Mouse (Mus musculus) forebrain, embryonic 10.5 days (tissue): ENCODE results near the gene Pla2g2c. TPM values are rescaled to one million over a fixed set of nuclear protein-coding genes. Genes with fewer than 3 reads are reported as not detected.

ENCODE experiments used
- DNase-seq: peaks from one replicate; pipeline ENCODE4 v3.0.0-alpha.2; 2017; ENCODE audit warnings: low spot score; ENCODE audit errors: extremely low spot score
- H3K27ac ChIP-seq: fragments of 300-500 bp; sonication (generic); 2 replicates; pipeline ENCODE4 v1.5.1; 2016; ENCODE audit warnings: mild to moderate bottlenecking
- H3K27me3 ChIP-seq: fragments of 300-500 bp; sonication (generic); 2 replicates; pipeline ENCODE4 v1.6.1; 2016; ENCODE audit warnings: mild to moderate bottlenecking; ENCODE audit not compliant: poor library complexity, severe bottlenecking
- H3K36me3 ChIP-seq: fragments of 300-500 bp; sonication (generic); replicated peaks from 2 replicates; pipeline ENCODE4 v1.6.1; 2016; ENCODE audit warnings: mild to moderate bottlenecking, moderate library complexity
- H3K4me1 ChIP-seq: fragments of 300-500 bp; sonication (generic); 2 replicates; pipeline ENCODE4 v1.6.1; 2016
- H3K4me3 ChIP-seq: fragments of 300-500 bp; sonication (generic); 2 replicates; pipeline ENCODE4 v1.5.1; 2016; ENCODE audit warnings: mild to moderate bottlenecking, moderate library complexity
- H3K9me3 ChIP-seq: fragments of 300-500 bp; sonication (generic); 2 replicates; pipeline ENCODE4 v1.6.1; 2016; ENCODE audit warnings: mild to moderate bottlenecking, moderate library complexity
- WGBS: fragments of 180-500 bp; shearing (Covaris S2); methylation state at CpG from one replicate; pipeline ENCODE4 v1.1.7; 2016; 5-methylcytosine and 5-hydroxymethylcytosine counted together
- polyA plus RNA-seq: library from polyadenylated mRNA; unstranded; fragments of >200 nt; fragmentation: Nextera tagmentation; extraction: Ambion mirVana; gene quantifications from 2 replicates; pipeline ENCODE4 v1.2.1, GENCODE M21; 2016

Gene Pla2g2c
- polyA plus RNA-seq, 1 experiment from 2014 or later: 0.33 TPM

DNA sequence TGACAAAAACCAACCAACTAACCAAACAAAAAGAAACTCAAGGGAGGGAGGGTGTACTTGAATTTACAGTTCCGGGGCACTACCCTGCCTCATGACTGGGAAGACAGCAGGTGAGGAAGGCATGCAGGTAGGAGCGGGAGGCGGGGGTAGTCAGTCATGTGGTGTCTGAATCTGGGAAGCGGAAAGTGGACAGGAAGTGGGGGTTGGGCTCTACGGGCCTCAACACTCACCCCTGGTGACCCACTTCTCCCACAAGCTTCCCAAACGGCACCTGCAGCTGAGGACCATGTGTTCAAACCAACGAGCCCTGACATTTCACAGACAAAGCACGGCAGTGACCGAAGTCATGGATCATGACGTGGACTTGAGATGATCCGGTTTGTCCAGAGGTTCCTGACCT lies 12.5 kb upstream of the Pla2g2c start:
- H3K36me3 ChIP-seq: no peaks in the 10 kb centered on the region
- no peaks in the 10 kb centered on the region for H3K4me1 ChIP-seq
- peaks cover 5% of the 10 kb centered on the region; the same call in 1 of the 2 replicates for H3K27me3 ChIP-seq
- WGBS: 91% methylated on average over 11 of the region's 11 CpGs
- no peak for DNase-seq
- no peak overlapping the region for H3K27ac ChIP-seq
- no peak overlapping the region for H3K4me3 ChIP-seq
- H3K9me3 ChIP-seq: no peaks in the 10 kb centered on the region

DNA sequence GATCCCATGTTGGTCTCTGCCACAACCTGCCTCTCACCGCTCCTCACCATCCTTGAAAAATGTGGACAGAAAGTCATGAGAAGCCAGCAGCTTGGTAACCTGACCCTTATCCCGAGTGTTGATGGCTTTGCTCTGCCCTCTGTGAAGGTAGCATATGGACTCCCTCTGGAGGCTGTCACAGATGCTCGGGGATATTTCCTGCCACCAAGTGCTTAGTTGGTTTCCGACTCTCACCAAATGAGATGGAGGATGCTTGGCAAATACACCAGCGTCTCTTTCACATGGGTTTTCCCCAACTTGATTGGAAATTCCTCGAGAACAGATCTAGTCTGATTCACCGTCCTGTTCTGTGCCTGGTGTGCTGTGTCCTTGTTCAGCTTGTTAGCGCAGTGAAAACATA lies 12.0 kb upstream of the Pla2g2c start:
- DNase-seq: no peak
- no peaks in the 10 kb centered on the region for H3K4me1 ChIP-seq
- H3K27ac ChIP-seq: no peak overlapping the region
- 85% methylated on average over 8 of the region's 8 CpGs for WGBS
- H3K9me3 ChIP-seq: no peaks in the 10 kb centered on the region
- no peaks in the 10 kb centered on the region for H3K36me3 ChIP-seq
- H3K27me3 ChIP-seq: peaks cover 5% of the 10 kb centered on the region; the same call in 1 of the 2 replicates
- no peak overlapping the region for H3K4me3 ChIP-seq

DNA sequence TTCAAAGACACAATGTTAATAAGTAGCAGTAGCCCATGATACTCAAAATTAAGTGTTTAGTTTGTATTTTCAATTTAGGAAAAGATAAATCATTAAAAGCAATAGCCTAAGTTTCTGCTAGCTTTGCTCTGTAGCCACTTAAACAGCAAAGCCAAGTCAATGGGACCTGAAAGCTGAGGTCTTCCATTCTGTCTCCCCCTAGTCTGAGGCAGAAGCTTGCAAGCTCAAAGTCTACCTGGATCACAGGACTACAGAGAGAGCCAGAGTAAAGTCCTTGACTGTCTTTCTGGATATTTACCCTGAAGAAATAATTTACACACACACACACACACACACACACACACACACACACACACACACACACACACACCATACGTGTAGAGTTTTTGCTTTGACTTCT lies 10.4 kb upstream of the Pla2g2c start:
- Histone ChIP-seq H3K4me1 (no peaks in the 10 kb centered on the region), H3K9me3 (no peaks in the 10 kb centered on the region), H3K27me3 (peaks cover 4% of the 10 kb centered on the region; the same call in 1 of the 2 replicates), H3K4me3 (no peak overlapping the region), H3K36me3 (no peaks in the 10 kb centered on the region), H3K27ac (no peak overlapping the region)
- no peak for DNase-seq
- WGBS: 79% methylated on average over 1 of the region's 1 CpGs

DNA sequence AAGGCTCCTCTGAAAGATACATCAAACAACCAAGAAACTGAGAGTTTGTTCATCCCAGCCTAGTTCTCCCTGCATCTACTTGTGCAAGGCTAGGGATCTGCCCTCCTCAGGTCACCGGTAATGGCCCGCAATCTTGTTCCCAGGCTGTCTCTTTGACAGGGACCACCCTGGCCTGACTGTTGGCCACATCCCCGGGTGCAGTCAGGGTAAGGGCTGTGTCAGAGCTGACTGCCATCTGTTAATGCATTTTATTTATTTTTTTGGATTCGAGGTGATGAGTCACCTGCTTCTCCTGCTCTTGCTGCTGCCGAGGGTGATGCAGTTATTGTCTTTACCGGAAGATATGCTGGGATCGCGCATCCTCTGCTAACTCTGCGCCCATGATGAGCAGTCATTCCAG lies 7.9 kb upstream of the Pla2g2c start:
- Histone ChIP-seq H3K27ac (no peak overlapping the region), H3K36me3 (no peaks in the 10 kb centered on the region), H3K4me1 (no peaks in the 10 kb centered on the region), H3K9me3 (no peaks in the 10 kb centered on the region), H3K4me3 (no peak overlapping the region), H3K27me3 (peaks cover 6% of the 10 kb centered on the region; the same call in 1 of the 2 replicates)
- DNase-seq: no peak
- WGBS: 86% methylated on average over 9 of the region's 9 CpGs

DNA sequence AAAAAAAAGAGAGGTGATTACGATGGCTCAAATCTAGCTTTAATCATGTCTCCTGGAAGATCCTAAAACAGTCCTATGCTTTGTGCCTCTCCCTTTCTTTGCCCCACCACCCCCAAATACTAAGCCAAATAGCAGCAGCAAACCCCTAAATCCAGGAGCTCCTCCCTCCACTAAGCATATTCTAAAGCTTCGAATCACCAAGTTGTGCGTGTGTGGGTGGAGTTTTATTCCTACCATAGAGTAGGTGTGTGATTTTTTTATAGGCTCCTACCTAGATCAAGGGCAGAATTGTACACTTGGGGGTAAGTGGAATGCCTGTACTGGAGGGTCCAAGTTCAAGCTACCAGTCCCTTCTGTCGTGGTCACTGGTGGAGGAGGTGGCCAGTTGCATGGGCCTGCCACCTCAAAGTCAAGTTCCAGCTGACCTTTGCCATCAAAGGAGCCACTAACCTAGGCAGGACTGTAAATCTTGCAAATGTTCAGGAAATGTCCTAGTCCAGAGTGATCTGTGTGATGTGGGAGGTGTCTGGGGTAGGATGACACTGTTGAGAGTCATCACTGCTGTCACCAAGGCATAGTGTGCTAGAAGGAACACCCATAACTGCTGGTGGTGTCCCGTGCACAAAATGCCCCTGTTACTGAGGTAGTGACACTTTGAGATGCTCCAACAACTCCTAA lies 5.9 kb upstream of the Pla2g2c start:
- no peaks in the 10 kb centered on the region for H3K9me3 ChIP-seq
- no peak overlapping the region for H3K27ac ChIP-seq
- peaks cover 15% of the 10 kb centered on the region for H3K27me3 ChIP-seq
- H3K4me1 ChIP-seq: peaks cover 6% of the 10 kb centered on the region; the same call in 1 of the 2 replicates
- WGBS: 86% methylated on average over 5 of the region's 5 CpGs
- H3K4me3 ChIP-seq: no peak overlapping the region
- no peak for DNase-seq
- no peaks in the 10 kb centered on the region for H3K36me3 ChIP-seq

DNA sequence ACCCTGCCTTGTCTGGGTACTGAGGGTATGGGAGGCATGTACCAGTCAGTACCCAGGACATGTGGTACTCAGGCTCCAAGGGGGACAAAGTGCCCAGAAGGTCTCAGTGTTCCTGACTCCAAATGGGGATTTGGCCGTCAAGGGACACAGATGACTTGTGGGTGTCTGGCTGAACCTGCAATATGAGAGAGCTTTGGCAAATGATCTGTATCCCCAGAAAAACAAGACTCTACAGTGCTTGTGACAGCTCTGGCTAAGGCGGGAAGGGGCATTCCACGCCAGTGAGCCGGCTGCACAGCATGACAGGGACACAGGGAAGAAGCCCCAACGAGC lies 5.4 kb upstream of the Pla2g2c start:
- H3K27me3 ChIP-seq: peaks cover 20% of the 10 kb centered on the region
- DNase-seq: no peak
- H3K4me3 ChIP-seq: no peak overlapping the region
- H3K27ac ChIP-seq: no peak overlapping the region
- peaks cover 11% of the 10 kb centered on the region for H3K4me1 ChIP-seq
- H3K36me3 ChIP-seq: no peaks in the 10 kb centered on the region
- H3K9me3 ChIP-seq: no peaks in the 10 kb centered on the region
- WGBS: 80% methylated on average over 5 of the region's 5 CpGs

DNA sequence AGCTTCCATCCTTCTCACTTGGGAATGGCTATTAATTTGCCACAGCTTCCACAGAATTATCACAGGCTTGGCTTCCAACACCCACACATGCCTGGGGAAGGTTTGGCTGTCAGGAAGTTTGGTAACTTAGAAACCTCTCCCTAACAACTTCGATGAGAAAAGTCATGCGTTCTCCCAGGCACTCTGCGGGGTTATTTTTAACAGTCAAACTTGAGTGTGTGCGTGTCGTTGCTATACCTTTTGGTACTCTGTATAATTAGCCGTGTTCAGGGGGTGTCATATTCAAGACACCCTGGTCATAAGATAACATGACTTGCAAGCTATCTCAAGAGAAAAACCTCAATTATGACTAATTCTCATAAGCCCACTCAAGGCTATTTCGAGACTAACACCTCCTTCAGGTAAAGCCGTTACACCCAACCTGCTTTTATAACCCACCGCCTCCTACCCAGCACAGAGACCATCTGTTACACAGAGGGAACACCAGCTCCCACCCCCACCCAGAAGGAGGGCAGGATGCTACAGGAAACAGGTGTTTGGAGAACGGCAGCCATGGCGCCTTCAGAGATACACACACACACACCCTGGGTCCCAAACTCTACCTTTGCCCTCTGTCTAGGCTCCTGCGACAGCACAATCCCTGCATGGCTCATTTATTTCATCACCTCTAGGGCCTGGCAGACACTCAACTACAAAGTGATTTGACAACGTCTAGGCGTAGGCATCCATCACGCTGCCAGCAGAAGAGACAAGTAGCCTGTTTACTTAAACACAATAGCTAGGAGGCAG lies 905 bp upstream of the Pla2g2c start:
- Histone ChIP-seq H3K27ac (no peak overlapping the region), H3K4me3 (no peak overlapping the region), H3K27me3 (peaks cover 63% of the 10 kb centered on the region), H3K36me3 (no peaks in the 10 kb centered on the region), H3K9me3 (no peaks in the 10 kb centered on the region), H3K4me1 (peaks cover 27% of the 10 kb centered on the region)
- 86% methylated on average over 15 of the region's 15 CpGs for WGBS
- no peak for DNase-seq

DNA sequence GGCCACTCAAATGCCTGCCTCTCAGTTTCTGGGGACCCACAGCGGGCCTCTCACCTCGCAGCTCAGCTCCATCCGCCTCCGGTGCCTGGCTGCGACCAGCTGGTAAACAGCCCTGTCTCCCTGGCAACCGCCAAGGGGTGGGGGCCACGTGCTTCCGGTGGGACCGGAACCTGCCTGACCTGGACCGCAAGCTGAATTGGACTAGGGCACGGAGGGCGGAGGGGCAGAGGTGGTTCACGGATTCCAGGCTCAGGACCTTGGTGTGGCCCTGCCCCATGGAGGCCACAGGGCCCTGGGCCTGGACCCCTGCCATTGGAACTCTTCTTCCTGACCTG lies 502 bp downstream of the Pla2g2c start:
- 6% methylated on average over 13 of the region's 13 CpGs for WGBS
- H3K27ac ChIP-seq: peak overlapping the region; percentile 84
- peaks cover 67% of the 10 kb centered on the region for H3K27me3 ChIP-seq
- H3K4me3 ChIP-seq: peak overlapping the region; percentile 50
- peaks cover 40% of the 10 kb centered on the region for H3K4me1 ChIP-seq
- H3K9me3 ChIP-seq: no peaks in the 10 kb centered on the region
- no peaks in the 10 kb centered on the region for H3K36me3 ChIP-seq
- DNase-seq: peak; percentile 71

DNA sequence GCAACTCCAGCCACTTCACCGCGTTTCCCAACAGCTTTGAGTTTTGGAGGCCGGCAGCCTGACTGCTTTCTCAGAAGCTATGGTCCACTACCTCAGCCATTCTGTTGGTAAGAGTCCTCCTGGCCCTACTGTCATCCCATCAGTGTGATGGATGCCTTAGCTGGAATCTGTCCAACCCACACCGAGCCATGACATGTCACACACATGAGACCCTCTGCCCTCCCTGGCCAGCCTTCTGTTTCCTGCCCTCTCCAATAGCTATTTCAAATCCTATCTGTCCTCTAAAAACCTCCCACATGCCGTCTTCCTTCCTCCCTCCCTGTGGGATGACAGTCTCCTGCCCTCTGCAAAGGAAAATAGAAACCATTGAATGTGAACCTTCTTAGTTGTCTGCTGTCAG lies 1.2 kb downstream of the Pla2g2c start:
- Histone ChIP-seq H3K9me3 (no peaks in the 10 kb centered on the region), H3K27ac (peak overlapping the region; percentile 84), H3K36me3 (no peaks in the 10 kb centered on the region), H3K4me3 (no peak overlapping the region), H3K27me3 (peaks cover 73% of the 10 kb centered on the region), H3K4me1 (peaks cover 40% of the 10 kb centered on the region)
- 87% methylated on average over 5 of the region's 5 CpGs for WGBS
- DNase-seq: no peak

DNA sequence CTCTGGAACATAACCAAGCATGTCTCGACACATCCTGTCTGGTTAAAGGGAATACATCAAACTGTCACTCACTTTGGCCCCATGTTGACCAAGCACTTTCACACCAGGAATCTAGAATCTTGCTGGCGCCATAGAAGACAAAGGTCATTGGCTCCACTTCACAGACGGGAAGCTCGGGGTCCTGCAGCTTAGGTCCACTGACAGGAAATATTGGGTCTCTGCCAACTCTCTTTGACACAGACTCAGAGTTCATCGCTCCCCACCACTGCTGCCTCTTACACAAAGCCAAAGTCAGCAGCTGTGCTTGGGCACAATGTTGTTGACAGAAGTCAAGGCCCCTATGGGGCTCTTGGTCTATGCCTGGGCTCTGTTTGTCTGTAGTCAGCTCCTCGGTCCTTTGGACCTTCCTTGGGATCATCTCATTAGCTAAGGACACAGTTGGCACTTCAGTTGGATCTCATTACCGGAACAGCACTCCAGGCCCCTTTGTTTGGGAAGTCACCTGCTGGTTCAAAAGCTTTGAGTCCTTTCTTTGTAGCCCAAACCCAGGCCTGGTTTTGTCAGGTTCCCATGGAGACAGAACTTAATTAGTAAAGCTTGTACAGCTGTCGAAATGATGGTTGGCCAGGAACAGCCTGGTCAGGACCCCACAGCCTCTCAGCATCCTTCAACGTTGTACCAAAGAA lies 4.6 kb downstream of the Pla2g2c start:
- Histone ChIP-seq H3K4me1 (peaks cover 29% of the 10 kb centered on the region), H3K27me3 (peaks cover 71% of the 10 kb centered on the region), H3K4me3 (no peak overlapping the region), H3K9me3 (no peaks in the 10 kb centered on the region), H3K36me3 (no peaks in the 10 kb centered on the region), H3K27ac (no peak overlapping the region)
- peak; percentile 60 for DNase-seq
- 35% methylated on average over 9 of the region's 9 CpGs for WGBS

DNA sequence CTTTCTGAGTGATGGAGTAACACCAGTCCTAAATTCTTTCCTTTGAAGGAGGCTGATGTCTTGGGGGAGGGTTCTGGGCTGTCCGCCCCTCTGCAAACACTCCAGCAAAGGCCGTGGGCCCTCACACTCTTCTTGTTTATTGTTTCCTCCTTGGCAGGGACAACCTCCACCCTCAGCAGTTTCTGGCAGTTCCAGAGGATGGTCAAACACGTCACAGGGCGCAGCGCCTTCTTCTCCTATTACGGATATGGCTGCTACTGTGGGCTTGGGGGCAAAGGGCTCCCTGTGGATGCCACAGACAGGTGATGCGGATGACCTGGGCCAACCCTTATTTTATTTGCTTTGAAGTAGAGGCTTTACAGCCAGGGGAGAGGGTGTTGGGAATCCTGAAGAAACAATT lies 9.5 kb downstream of the Pla2g2c start:
- WGBS: 82% methylated on average over 7 of the region's 7 CpGs
- H3K9me3 ChIP-seq: no peaks in the 10 kb centered on the region
- H3K4me1 ChIP-seq: peaks cover 30% of the 10 kb centered on the region
- H3K27ac ChIP-seq: no peak overlapping the region
- DNase-seq: no peak
- H3K36me3 ChIP-seq: no peaks in the 10 kb centered on the region
- H3K27me3 ChIP-seq: peaks cover 28% of the 10 kb centered on the region
- no peak overlapping the region for H3K4me3 ChIP-seq

DNA sequence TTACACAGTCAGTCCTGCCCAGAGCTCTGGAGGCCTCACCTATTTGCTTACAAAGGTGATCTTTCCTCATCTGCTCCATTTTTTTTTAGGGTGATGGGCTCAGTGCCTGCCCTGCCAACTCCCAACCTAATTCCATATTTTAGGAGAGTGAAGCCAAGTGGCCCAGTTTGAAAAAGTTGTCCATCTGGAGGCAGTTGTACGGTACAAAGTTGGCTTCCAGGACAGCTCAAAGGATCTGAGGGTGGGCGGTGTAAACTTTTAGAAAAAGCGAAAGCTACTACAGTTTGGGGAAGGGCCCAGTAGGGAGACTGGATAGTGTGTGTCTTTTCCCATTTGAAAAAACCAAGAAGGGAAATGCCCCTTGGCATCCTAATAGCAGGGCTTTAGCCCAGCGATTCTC lies 10.3 kb downstream of the Pla2g2c start:
- H3K36me3 ChIP-seq: no peaks in the 10 kb centered on the region
- no peak overlapping the region for H3K27ac ChIP-seq
- H3K27me3 ChIP-seq: peaks cover 26% of the 10 kb centered on the region
- DNase-seq: no peak
- WGBS: 94% methylated on average over 4 of the region's 4 CpGs
- no peak overlapping the region for H3K4me3 ChIP-seq
- peaks cover 30% of the 10 kb centered on the region for H3K4me1 ChIP-seq
- H3K9me3 ChIP-seq: no peaks in the 10 kb centered on the region

DNA sequence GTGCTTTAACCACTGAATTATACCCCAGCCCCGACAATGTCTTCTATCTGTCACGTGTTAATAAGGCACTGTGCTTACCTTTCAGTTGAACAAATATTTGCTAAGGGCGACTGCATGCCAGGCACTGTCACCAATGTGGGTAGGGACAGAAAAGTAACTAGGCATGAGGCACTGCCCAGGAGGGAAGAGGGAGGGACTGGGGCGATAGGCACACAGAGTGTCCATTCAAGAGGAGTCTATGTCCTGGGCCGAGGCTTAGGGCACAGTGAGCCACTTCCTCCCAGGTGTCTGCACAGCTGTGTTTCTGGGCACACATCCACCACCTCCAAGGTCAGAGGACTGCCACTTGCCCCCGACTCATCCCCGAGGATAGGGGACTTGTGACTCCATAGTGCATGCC lies 12.4 kb downstream of the Pla2g2c start, which contains the start of gene Ubxn10:
Gene Ubxn10 (minus strand): TSS at position 137 of the 400 bp plus-strand sequence.
- no peak within 1 kb of the TSS for H3K4me3 ChIP-seq

More for the DNA sequence above, 12.4 kb downstream of the Pla2g2c start, which contains the start of gene Ubxn10:
- H3K27me3 ChIP-seq: peaks cover 16% of the 10 kb centered on the region
- DNase-seq: no peak
- H3K9me3 ChIP-seq: no peaks in the 10 kb centered on the region
- H3K4me1 ChIP-seq: peaks cover 37% of the 10 kb centered on the region
- WGBS: 75% methylated on average over 7 of the region's 7 CpGs
- no peaks in the 10 kb centered on the region for H3K36me3 ChIP-seq
- H3K27ac ChIP-seq: 0 out of 2 replicates have a peak within 1 kb of the TSS, but pooled peaks have one; percentile 20
